Mouse (Mus musculus) liver, adult (tissue): ENCODE data around the gene Keap1.

Source experiments
- GATA4 ChIP-seq: IDR thresholded peaks from 2 replicates; pipeline ENCODE4 v1.6.1; 2014; ENCODE audit warnings: mild to moderate bottlenecking, low read length; ENCODE audit not compliant: insufficient replicate concordance

The Keap1 gene

GRCm38 (mm10) chr9:21223906-21224305 lies 15.3 kb downstream of the Keap1 start:
- no peak for TF ChIP-seq GATA4

GRCm38 (mm10) chr9:21221383-21221929 lies 17.7 kb downstream of the Keap1 start:
- no peak for TF ChIP-seq GATA4

GRCm38 (mm10) chr9:21220490-21221382 lies 18.4 kb downstream of the Keap1 start:
- TF ChIP-seq GATA4, result no peak

GRCm38 (mm10) chr9:21219820-21220219 lies 19.3 kb downstream of the Keap1 start:
- TF ChIP-seq GATA4, result no peak

GRCm38 (mm10) chr9:21216050-21216841 lies 22.9 kb downstream of the Keap1 start:
- no peak for TF ChIP-seq GATA4

- no peak for TF ChIP-seq GATA4
Measured at GRCm38 (mm10) chr9:21213617-21214190, 25.5 kb downstream of the Keap1 start.

GRCm38 (mm10) chr9:21211624-21212023 lies 27.5 kb downstream of the Keap1 start:
- no peak for TF ChIP-seq GATA4

GRCm38 (mm10) chr9:21210821-21211220 lies 28.3 kb downstream of the Keap1 start:
- no peak for TF ChIP-seq GATA4

GRCm38 (mm10) chr9:21208626-21209025 lies 30.5 kb downstream of the Keap1 start:
- no peak for TF ChIP-seq GATA4

GRCm38 (mm10) chr9:21206848-21207247 lies 32.3 kb downstream of the Keap1 start:
- no peak for TF ChIP-seq GATA4

GRCm38 (mm10) chr9:21204528-21205272 lies 34.5 kb downstream of the Keap1 start:
- no peak for TF ChIP-seq GATA4

- TF ChIP-seq GATA4, result no peak
Measured at GRCm38 (mm10) chr9:21204156-21204527, 35.0 kb downstream of the Keap1 start.

- TF ChIP-seq GATA4, result no peak
Measured at GRCm38 (mm10) chr9:21198960-21199359, 40.2 kb downstream of the Keap1 start.

GRCm38 (mm10) chr9:21197981-21198380 lies 41.2 kb downstream of the Keap1 start:
- no peak for TF ChIP-seq GATA4

- TF ChIP-seq GATA4, result no peak
Measured at GRCm38 (mm10) chr9:21196521-21197433, 42.4 kb downstream of the Keap1 start.
